Mouse (Mus musculus) hindbrain, embryonic 15.5 days (tissue): Measurements from ENCODE around the gene Uspl1. TPM values are rescaled to one million over a fixed set of nuclear protein-coding genes. Genes with fewer than 3 reads are reported as not detected.

ENCODE experiments used
- ATAC-seq: fragments of 200-750 bp; cut with Nextera tagmentation; 2 replicates; pipeline ENCODE4 v1.8.0; 2017; ENCODE audit warnings: low read depth, moderate number of reproducible peaks, moderate TSS enrichment; ENCODE audit not compliant: low FRiP score
- H3K27ac ChIP-seq: fragments of 300-500 bp; sonication (generic); replicated peaks from 2 replicates; pipeline ENCODE4 v1.5.1; 2015; ENCODE audit warnings: mild to moderate bottlenecking, inconsistent platforms
- H3K27me3 ChIP-seq: fragments of 300-500 bp; sonication (generic); 2 replicates; pipeline ENCODE4 v1.6.1; 2015; ENCODE audit warnings: control low read depth, inconsistent platforms
- H3K36me3 ChIP-seq: fragments of 300-500 bp; sonication (generic); 2 replicates; pipeline ENCODE4 v1.6.1; 2015; ENCODE audit warnings: control low read depth, inconsistent platforms
- H3K4me1 ChIP-seq: fragments of 300-500 bp; sonication (generic); replicated peaks from 2 replicates; pipeline ENCODE4 v1.6.1; 2015; ENCODE audit warnings: control low read depth, inconsistent platforms
- H3K4me2 ChIP-seq: fragments of 300-500 bp; sonication (generic); 2 replicates; pipeline ENCODE4 v1.6.1; 2015; ENCODE audit warnings: moderate library complexity, mild to moderate bottlenecking, inconsistent platforms
- H3K4me3 ChIP-seq: fragments of 300-500 bp; sonication (generic); 2 replicates; pipeline ENCODE4 v1.5.1; 2015; ENCODE audit warnings: mild to moderate bottlenecking, inconsistent platforms
- H3K9ac ChIP-seq: fragments of 300-500 bp; sonication (generic); 2 replicates; pipeline ENCODE4 v1.6.1; 2015; ENCODE audit warnings: inconsistent platforms
- H3K9me3 ChIP-seq: fragments of 300-500 bp; sonication (generic); 2 replicates; pipeline ENCODE4 v1.6.1; 2016; ENCODE audit warnings: control low read depth, inconsistent platforms
- WGBS: fragments of 180-500 bp; shearing (Covaris S2); methylation state at CpG from one replicate; pipeline ENCODE4 v1.1.7; 2015; 5-methylcytosine and 5-hydroxymethylcytosine counted together
- polyA plus RNA-seq: library from polyadenylated mRNA; unstranded; fragments of >200 nt; fragmentation: Nextera tagmentation; extraction: Ambion mirVana; gene quantifications from 2 replicates; pipeline ENCODE4 v1.2.1, GENCODE M21; 2015

Uspl1 gene
- polyA plus RNA-seq, 1 experiment from 2014 or later, result 50.9 TPM

GRCm38 (mm10) chr5:149150882-149151281, 33.3 kb upstream of the Uspl1 start:
- H3K27ac ChIP-seq, result no peak overlapping the region
- 94% methylated on average over 3 of the region's 3 CpGs for WGBS
- H3K4me3 ChIP-seq, result no peak overlapping the region
- no peaks in the 10 kb centered on the region for H3K36me3 ChIP-seq
- no peak overlapping the region for H3K4me2 ChIP-seq
- H3K27me3 ChIP-seq, result no peaks in the 10 kb centered on the region
- no peak overlapping the region for H3K9ac ChIP-seq
- no peaks in the 10 kb centered on the region for H3K9me3 ChIP-seq
- no peak for ATAC-seq
- no peaks in the 10 kb centered on the region for H3K4me1 ChIP-seq

- H3K4me1 ChIP-seq, result no peaks in the 10 kb centered on the region
- H3K27ac ChIP-seq, result no peak overlapping the region
- ATAC-seq, result no peak
- 58% methylated on average over 13 of the region's 13 CpGs for WGBS
- H3K27me3 ChIP-seq, result no peaks in the 10 kb centered on the region
- H3K4me3 ChIP-seq, result no peak overlapping the region
- no peak overlapping the region for H3K4me2 ChIP-seq
- no peaks in the 10 kb centered on the region for H3K36me3 ChIP-seq
- no peak overlapping the region for H3K9ac ChIP-seq
- no peaks in the 10 kb centered on the region for H3K9me3 ChIP-seq
Observed at GRCm38 (mm10) chr5:149152063-149152773, 31.9 kb upstream of the Uspl1 start.

GRCm38 (mm10) chr5:149152774-149153155, 31.4 kb upstream of the Uspl1 start:
- Histone ChIP-seq H3K9ac (no peak overlapping the region), H3K4me3 (no peak overlapping the region), H3K4me1 (no peaks in the 10 kb centered on the region), H3K27me3 (no peaks in the 10 kb centered on the region), H3K27ac (no peak overlapping the region), H3K4me2 (no peak overlapping the region), H3K36me3 (no peaks in the 10 kb centered on the region), H3K9me3 (no peaks in the 10 kb centered on the region)
- 70% methylated on average over 12 of the region's 12 CpGs for WGBS
- ATAC-seq, result no peak

- no peaks in the 10 kb centered on the region for H3K36me3 ChIP-seq
- H3K27ac ChIP-seq, result no peak overlapping the region
- no peak for ATAC-seq
- no peaks in the 10 kb centered on the region for H3K27me3 ChIP-seq
- no peaks in the 10 kb centered on the region for H3K9me3 ChIP-seq
- H3K4me2 ChIP-seq, result no peak overlapping the region
- H3K4me3 ChIP-seq, result no peak overlapping the region
- 90% methylated on average over 18 of the region's 18 CpGs for WGBS
- no peak overlapping the region for H3K9ac ChIP-seq
- no peaks in the 10 kb centered on the region for H3K4me1 ChIP-seq
Observed at GRCm38 (mm10) chr5:149156886-149157563, 27.1 kb upstream of the Uspl1 start.

GRCm38 (mm10) chr5:149159021-149159420, 25.1 kb upstream of the Uspl1 start:
- 94% methylated on average over 6 of the region's 6 CpGs for WGBS
- H3K27ac ChIP-seq, result no peak overlapping the region

GRCm38 (mm10) chr5:149160469-149160868, 23.7 kb upstream of the Uspl1 start:
- 81% methylated on average over 4 of the region's 4 CpGs for WGBS
- no peaks in the 10 kb centered on the region for H3K36me3 ChIP-seq
- H3K9ac ChIP-seq, result no peak overlapping the region
- no peak for ATAC-seq
- H3K27me3 ChIP-seq, result no peaks in the 10 kb centered on the region
- no peaks in the 10 kb centered on the region for H3K4me1 ChIP-seq
- no peak overlapping the region for H3K4me3 ChIP-seq
- H3K27ac ChIP-seq, result no peak overlapping the region
- H3K4me2 ChIP-seq, result no peak overlapping the region
- H3K9me3 ChIP-seq, result no peaks in the 10 kb centered on the region

More at GRCm38 (mm10) chr5:149159021-149159420, 25.1 kb upstream of the Uspl1 start:
- no peak overlapping the region for H3K9ac ChIP-seq
- H3K36me3 ChIP-seq, result no peaks in the 10 kb centered on the region
- no peaks in the 10 kb centered on the region for H3K27me3 ChIP-seq
- no peaks in the 10 kb centered on the region for H3K4me1 ChIP-seq
- H3K4me2 ChIP-seq, result no peak overlapping the region
- H3K9me3 ChIP-seq, result no peaks in the 10 kb centered on the region
- no peak overlapping the region for H3K4me3 ChIP-seq
- ATAC-seq, result no peak

GRCm38 (mm10) chr5:149162890-149163289, 21.3 kb upstream of the Uspl1 start:
- no peak for ATAC-seq
- Histone ChIP-seq H3K4me3 (no peak overlapping the region), H3K4me1 (no peaks in the 10 kb centered on the region), H3K36me3 (no peaks in the 10 kb centered on the region), H3K9ac (no peak overlapping the region), H3K27me3 (no peaks in the 10 kb centered on the region), H3K27ac (no peak overlapping the region), H3K4me2 (no peak overlapping the region), H3K9me3 (no peaks in the 10 kb centered on the region)
- WGBS, result 73% methylated on average over 7 of the region's 7 CpGs

GRCm38 (mm10) chr5:149164881-149165280, 19.3 kb upstream of the Uspl1 start:
- ATAC-seq, result no peak
- no peak overlapping the region for H3K9ac ChIP-seq
- WGBS, result 40% methylated on average over 7 of the region's 7 CpGs
- no peaks in the 10 kb centered on the region for H3K27me3 ChIP-seq
- H3K4me3 ChIP-seq, result no peak overlapping the region
- H3K4me2 ChIP-seq, result no peak overlapping the region
- no peaks in the 10 kb centered on the region for H3K36me3 ChIP-seq
- H3K4me1 ChIP-seq, result no peaks in the 10 kb centered on the region
- H3K27ac ChIP-seq, result no peak overlapping the region
- H3K9me3 ChIP-seq, result no peaks in the 10 kb centered on the region

- Histone ChIP-seq H3K9ac (no peak overlapping the region), H3K4me2 (no peak overlapping the region), H3K27ac (no peak overlapping the region), H3K4me3 (no peak overlapping the region), H3K4me1 (no peaks in the 10 kb centered on the region), H3K36me3 (no peaks in the 10 kb centered on the region), H3K9me3 (no peaks in the 10 kb centered on the region), H3K27me3 (no peaks in the 10 kb centered on the region)
- WGBS, result 94% methylated on average over 10 of the region's 10 CpGs
- ATAC-seq, result no peak
Observed at GRCm38 (mm10) chr5:149166011-149166410, 18.1 kb upstream of the Uspl1 start.

GRCm38 (mm10) chr5:149168051-149168450, 16.1 kb upstream of the Uspl1 start:
- Histone ChIP-seq H3K4me3 (no peak overlapping the region), H3K36me3 (no peaks in the 10 kb centered on the region), H3K9me3 (no peaks in the 10 kb centered on the region), H3K4me2 (no peak overlapping the region), H3K27me3 (no peaks in the 10 kb centered on the region), H3K9ac (no peak overlapping the region), H3K4me1 (no peaks in the 10 kb centered on the region), H3K27ac (no peak overlapping the region)
- 76% methylated on average over 2 of the region's 2 CpGs for WGBS
- ATAC-seq, result no peak

GRCm38 (mm10) chr5:149168816-149169215, 15.3 kb upstream of the Uspl1 start:
- H3K4me2 ChIP-seq, result no peak overlapping the region
- no peak for ATAC-seq
- H3K36me3 ChIP-seq, result no peaks in the 10 kb centered on the region
- WGBS, result 47% methylated on average over 9 of the region's 9 CpGs
- no peak overlapping the region for H3K9ac ChIP-seq
- no peak overlapping the region for H3K27ac ChIP-seq
- no peaks in the 10 kb centered on the region for H3K9me3 ChIP-seq
- H3K27me3 ChIP-seq, result no peaks in the 10 kb centered on the region
- H3K4me1 ChIP-seq, result no peaks in the 10 kb centered on the region
- no peak overlapping the region for H3K4me3 ChIP-seq

- no peaks in the 10 kb centered on the region for H3K27me3 ChIP-seq
- H3K4me3 ChIP-seq, result no peak overlapping the region
- H3K36me3 ChIP-seq, result no peaks in the 10 kb centered on the region
- H3K27ac ChIP-seq, result no peak overlapping the region
- no peaks in the 10 kb centered on the region for H3K9me3 ChIP-seq
- H3K4me1 ChIP-seq, result no peaks in the 10 kb centered on the region
- no peak overlapping the region for H3K9ac ChIP-seq
- ATAC-seq, result no peak
- no peak overlapping the region for H3K4me2 ChIP-seq
- 58% methylated on average over 8 of the region's 8 CpGs for WGBS
Observed at GRCm38 (mm10) chr5:149170841-149171588, 13.1 kb upstream of the Uspl1 start.
